Mouse (Mus musculus) cerebellum, adult 2 months (tissue): ENCODE results near the gene Cactin.

Experiments used
- CTCF ChIP-seq: fragments of 200-500 bp; IDR thresholded peaks from 2 replicates; pipeline ENCODE4 v1.5.1; 2011; ENCODE audit warnings: low read depth, mild to moderate bottlenecking, control low read depth, low read length, moderate library complexity, borderline replicate concordance; ENCODE audit not compliant: insufficient read depth
- POLR2A ChIP-seq: fragments of 200-500 bp; IDR thresholded peaks from 2 replicates; pipeline ENCODE4 v1.6.1; 2011; ENCODE audit warnings: low read length, control low read depth, borderline replicate concordance; ENCODE audit not compliant: insufficient read depth

DNA sequence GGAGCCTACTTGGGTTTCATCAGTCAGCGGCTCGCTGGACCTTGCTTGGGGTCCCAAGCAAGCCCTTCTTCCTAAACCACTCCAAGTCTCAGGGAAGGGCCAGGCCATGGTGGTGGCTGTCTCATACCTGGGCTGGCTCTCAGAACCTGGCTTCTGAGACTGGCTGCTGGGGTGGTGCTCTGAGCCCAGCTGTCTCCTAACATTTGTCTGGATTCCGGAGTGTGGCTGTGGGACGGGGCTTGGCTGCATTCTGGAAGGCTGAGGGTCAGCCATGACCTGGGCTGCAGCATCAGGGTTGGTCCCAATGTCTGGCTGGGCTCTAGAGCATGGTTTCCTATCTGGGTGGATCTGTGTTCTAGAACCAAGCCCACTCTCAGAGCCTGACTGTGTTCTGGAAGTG, 15.7 kb downstream of the Cactin start:
- TF ChIP-seq CTCF = no peak
- TF ChIP-seq POLR2A = no peak
